Mouse (Mus musculus) common myeloid progenitor, adult 5-6 weeks (primary cell): ENCODE results near the gene Lrrc25. TPM values are rescaled to one million over a fixed set of nuclear protein-coding genes. Genes with fewer than 3 reads are reported as not detected.

ENCODE experiments used
- ATAC-seq: replicated peaks from 2 replicates; pipeline ENCODE4 v1.8.0; 2016; ENCODE audit warnings: low read depth, mild to moderate bottlenecking, moderate TSS enrichment, inconsistent platforms; ENCODE audit not compliant: poor library complexity, severe bottlenecking
- total RNA-seq: library from RNA; stranded (forward); fragments of 200-1000, 187-1606 nt; gene quantifications from 2 replicates; pipeline ENCODE4 v1.2.3, GENCODE M21; 2017

Gene Lrrc25
- total RNA-seq, 1 experiment from 2014 or later: 2.6 TPM

GRCm38 (mm10) chr8:70645501-70646224 is 29.7 kb downstream of the Lrrc25 start:
- 0 out of 2 replicates have a peak, but pooled peaks have one; percentile 9 for ATAC-seq

- ATAC-seq: no peak
Measured at GRCm38 (mm10) chr8:70646369-70646768, 30.4 kb downstream of the Lrrc25 start.

- ATAC-seq: no peak
Measured at GRCm38 (mm10) chr8:70646775-70647174, 30.8 kb downstream of the Lrrc25 start.

GRCm38 (mm10) chr8:70647343-70648163 is 31.6 kb downstream of the Lrrc25 start:
- ATAC-seq: no peak

- no peak for ATAC-seq
Measured at GRCm38 (mm10) chr8:70648164-70648442, 32.1 kb downstream of the Lrrc25 start.

- no peak for ATAC-seq
Measured at GRCm38 (mm10) chr8:70648921-70649320, 33.0 kb downstream of the Lrrc25 start.

- peak; percentile 69 for ATAC-seq
Measured at GRCm38 (mm10) chr8:70649324-70649723, 33.4 kb downstream of the Lrrc25 start.

GRCm38 (mm10) chr8:70650351-70650750 is 34.4 kb downstream of the Lrrc25 start:
- no peak for ATAC-seq

- peak; percentile 42 for ATAC-seq
Measured at GRCm38 (mm10) chr8:70653226-70653625, 37.3 kb downstream of the Lrrc25 start.

GRCm38 (mm10) chr8:70654121-70654520 is 38.2 kb downstream of the Lrrc25 start:
- no peak for ATAC-seq

- ATAC-seq: no peak
Measured at GRCm38 (mm10) chr8:70655469-70655868, 39.5 kb downstream of the Lrrc25 start.

- ATAC-seq: no peak
Measured at GRCm38 (mm10) chr8:70656193-70656790, 40.3 kb downstream of the Lrrc25 start.

- ATAC-seq: no peak
Measured at GRCm38 (mm10) chr8:70657214-70657613, 41.3 kb downstream of the Lrrc25 start.

- no peak for ATAC-seq
Measured at GRCm38 (mm10) chr8:70657739-70658138, 41.8 kb downstream of the Lrrc25 start.

- ATAC-seq: peak; percentile 28
Measured at GRCm38 (mm10) chr8:70658897-70659603, 43.1 kb downstream of the Lrrc25 start.

GRCm38 (mm10) chr8:70659604-70660272 is 43.8 kb downstream of the Lrrc25 start:
- ATAC-seq: peak; percentile 84

GRCm38 (mm10) chr8:70660273-70660725 is 44.3 kb downstream of the Lrrc25 start, which contains the start of gene Pgpep1:
Gene Pgpep1 (minus strand): TSS chr8:70660388.
- ATAC-seq: peak; percentile 51

GRCm38 (mm10) chr8:70663691-70664090 is 47.7 kb downstream of the Lrrc25 start:
- ATAC-seq: no peak

- no peak for ATAC-seq
Measured at GRCm38 (mm10) chr8:70664631-70665030, 48.7 kb downstream of the Lrrc25 start.

GRCm38 (mm10) chr8:70665599-70665998 is 49.6 kb downstream of the Lrrc25 start:
- no peak for ATAC-seq
